Mouse (Mus musculus) G1E-ER4 (cell line): ENCODE results near the gene Gm21915. TPM values are rescaled to one million over a fixed set of nuclear protein-coding genes. Genes with fewer than 3 reads are reported as not detected.

ENCODE experiments used
- GATA1 ChIP-seq: IDR thresholded peaks from one replicate; pipeline ENCODE4 v1.8.0; 2012; ENCODE audit warnings: low read length, inconsistent platforms
- polyA plus RNA-seq: library from polyadenylated mRNA; stranded (reverse); fragments of >175 nt; gene quantifications from 2 replicates; pipeline ENCODE4 v1.2.3, GENCODE M21; 2012

Gm21915 gene
- polyA plus RNA-seq, 1 experiment, result not detected

GRCm38 (mm10) chr9:40642470-40643220, 27.8 kb upstream of the Gm21915 start:
- no peak for TF ChIP-seq GATA1

- TF ChIP-seq GATA1, result no peak
Observed at GRCm38 (mm10) chr9:40649444-40649843, 21.0 kb upstream of the Gm21915 start.

GRCm38 (mm10) chr9:40649983-40650382, 20.4 kb upstream of the Gm21915 start:
- TF ChIP-seq GATA1, result no peak

- no peak for TF ChIP-seq GATA1
Observed at GRCm38 (mm10) chr9:40651239-40651859, 19.1 kb upstream of the Gm21915 start.

DNA sequence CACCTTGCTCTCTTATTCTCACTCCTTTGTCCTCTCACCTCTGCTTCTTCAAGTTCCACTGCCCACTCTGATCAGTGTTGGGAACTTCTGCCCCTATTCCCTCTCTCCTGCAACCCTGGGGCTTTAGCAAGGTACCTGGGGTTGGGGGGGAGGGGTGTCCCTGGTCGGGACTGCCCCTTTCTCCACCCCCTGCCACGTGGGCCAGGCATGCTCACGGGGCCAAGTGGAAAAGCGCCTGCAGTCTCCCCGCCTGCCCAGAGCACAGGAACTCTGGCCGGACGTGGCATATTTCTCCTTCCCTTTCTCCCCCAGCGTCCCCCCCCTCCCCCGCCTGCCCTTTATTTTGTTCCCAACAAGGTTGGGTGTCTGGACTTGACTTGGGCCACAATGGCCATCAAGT, 17.7 kb upstream of the Gm21915 start:
- no peak for TF ChIP-seq GATA1

GRCm38 (mm10) chr9:40666190-40666803, 4.1 kb upstream of the Gm21915 start:
- TF ChIP-seq GATA1, result no peak

DNA sequence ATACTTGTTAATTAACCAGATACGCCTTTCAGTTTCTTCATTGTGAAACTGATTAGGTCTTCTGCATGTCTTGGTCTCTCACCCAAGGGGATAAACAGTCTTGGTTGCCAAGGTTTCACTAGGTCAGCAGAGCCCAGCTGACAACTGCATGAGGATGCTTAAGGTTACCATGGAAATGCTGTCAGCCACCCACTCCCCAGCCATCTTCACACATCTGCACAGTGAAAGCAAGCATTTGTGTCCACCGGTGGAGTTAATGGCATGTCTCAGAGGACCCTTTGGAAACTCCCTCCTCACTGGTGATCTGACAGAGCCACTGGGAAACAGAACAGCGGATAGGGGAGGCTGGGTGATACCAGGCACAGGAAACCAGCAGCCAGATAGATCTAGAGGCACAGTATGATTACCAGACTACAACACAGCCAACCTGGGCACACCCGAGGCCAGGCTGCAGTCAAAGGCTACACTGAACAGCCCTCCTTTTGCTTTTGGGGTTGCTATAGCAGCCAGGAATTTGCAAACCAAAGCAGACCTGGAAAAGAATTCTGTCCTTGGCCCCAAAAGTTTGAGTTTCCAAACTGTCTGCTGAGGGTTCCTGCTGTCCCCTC, 1.0 kb downstream of the Gm21915 start:
- TF ChIP-seq GATA1, result no peak

- no peak for TF ChIP-seq GATA1
Observed at GRCm38 (mm10) chr9:40675203-40675958, 5.0 kb downstream of the Gm21915 start.

DNA sequence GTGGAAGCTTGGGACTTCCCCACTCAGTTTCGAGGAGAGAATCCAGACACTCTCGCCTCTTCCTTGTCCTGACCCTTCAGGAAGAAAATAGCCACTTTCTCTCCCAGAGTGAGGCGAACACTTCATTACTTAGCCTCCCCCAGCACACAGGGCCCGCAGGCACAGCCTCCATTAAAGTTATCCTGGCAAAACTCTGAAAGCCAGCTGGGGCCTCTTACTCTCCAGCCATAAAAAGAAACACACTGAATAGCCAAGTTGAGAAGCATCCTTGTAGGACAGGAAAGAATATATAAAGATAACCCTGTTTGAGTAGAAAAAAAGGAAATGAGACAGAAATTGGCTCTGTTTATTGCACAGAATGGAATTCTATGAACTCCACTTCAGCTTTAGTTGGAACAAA, 8.2 kb downstream of the Gm21915 start:
- TF ChIP-seq GATA1, result no peak

- no peak for TF ChIP-seq GATA1
Observed at GRCm38 (mm10) chr9:40685801-40686420, 15.5 kb downstream of the Gm21915 start, which contains the start of gene Clmp. Gene Clmp, plus strand, starts transcription at chr9:40685962.

GRCm38 (mm10) chr9:40686421-40686899, 16.0 kb downstream of the Gm21915 start:
- no peak for TF ChIP-seq GATA1

- TF ChIP-seq GATA1, result no peak
Observed at GRCm38 (mm10) chr9:40687053-40687452, 16.6 kb downstream of the Gm21915 start.

- no peak for TF ChIP-seq GATA1
Observed at GRCm38 (mm10) chr9:40687553-40687952, 17.1 kb downstream of the Gm21915 start.

DNA sequence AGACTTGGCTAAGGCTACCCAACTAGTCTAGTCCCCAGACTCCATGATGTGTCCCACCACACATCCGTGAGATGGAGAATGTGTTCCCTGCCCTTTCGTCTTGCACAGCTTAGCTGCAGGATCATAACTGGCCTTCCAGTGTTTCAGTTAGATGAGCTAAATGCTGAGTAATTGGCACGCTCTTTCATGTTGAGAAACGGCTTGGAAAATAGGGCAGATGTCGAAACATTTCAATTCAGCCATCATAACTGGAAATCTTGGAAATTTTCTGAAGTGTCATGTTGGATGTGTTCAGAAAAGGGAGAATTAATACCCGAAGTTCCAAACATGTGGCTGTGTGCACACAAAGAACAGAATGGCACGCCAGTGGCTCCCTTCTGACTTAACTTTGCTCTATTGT, 20.1 kb downstream of the Gm21915 start:
- no peak for TF ChIP-seq GATA1

DNA sequence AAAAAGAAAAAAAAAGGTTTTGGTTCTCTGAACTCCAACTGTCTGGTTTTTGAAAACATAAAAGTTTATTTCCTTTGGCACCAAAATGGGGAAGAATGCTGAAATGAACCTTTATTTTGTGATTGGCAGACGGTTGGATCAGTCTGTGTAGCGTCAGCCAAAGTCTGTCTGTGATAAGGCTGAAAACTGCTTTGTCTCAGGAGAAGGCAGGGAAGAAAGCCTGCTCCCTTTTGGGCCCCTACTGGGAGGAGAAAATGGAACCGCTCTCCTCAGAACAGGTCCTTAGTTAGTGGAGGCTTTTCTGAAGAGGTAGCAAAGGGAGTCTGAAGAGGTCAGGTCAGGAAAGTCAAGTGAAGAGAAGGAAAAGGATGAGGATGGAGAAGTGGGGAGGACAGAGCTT, 22.6 kb downstream of the Gm21915 start:
- TF ChIP-seq GATA1, result no peak
